Comparison of ENCODE assay signal across 21 mouse cellular contexts in genomic region chr19:7190986-7191385, GRCm38 (mm10).
"Had no signal": no experiment of that assay in that cellular context is flagged by ENCODE, and none has a peak within 500 bp of the region (broad histone marks: within the 10 kb centered on the region; RNA-seq: fewer than 3 reads in every experiment).

No protein-coding gene starts in this region.

- ATAC-seq: midbrain, embryonic 15.5 days had no signal

- H3K27ac ChIP-seq: left cerebral cortex, adult 2 months; limb, embryonic 12.5 days; liver, embryonic 12.5 days; liver, embryonic 15.5 days; lung, embryonic 15.5 days; midbrain, embryonic 15.5 days; neural tube, embryonic 12.5 days; neural tube, embryonic 15.5 days; stomach, embryonic 15.5 days had no signal

- H3K4me3 ChIP-seq: left cerebral cortex, adult 2 months; limb, embryonic 12.5 days; liver, embryonic 12.5 days; liver, embryonic 15.5 days; lung, embryonic 15.5 days; megakaryocyte, embryonic 14.5 days; midbrain, embryonic 15.5 days; neural tube, embryonic 12.5 days; neural tube, embryonic 15.5 days; stomach, embryonic 15.5 days had no signal

- H3K36me3 ChIP-seq: limb, embryonic 12.5 days; liver, embryonic 12.5 days; liver, embryonic 15.5 days; lung, embryonic 15.5 days; midbrain, embryonic 15.5 days; neural tube, embryonic 12.5 days; neural tube, embryonic 15.5 days; stomach, embryonic 15.5 days had no signal

- H3K27me3 ChIP-seq: stomach, embryonic 15.5 days had no signal

- H3K9ac ChIP-seq: limb, embryonic 12.5 days; liver, embryonic 12.5 days; liver, embryonic 15.5 days; lung, embryonic 15.5 days; midbrain, embryonic 15.5 days; neural tube, embryonic 12.5 days; neural tube, embryonic 15.5 days; stomach, embryonic 15.5 days had no signal

- H3K4me2 ChIP-seq: limb, embryonic 12.5 days; liver, embryonic 12.5 days; liver, embryonic 15.5 days; lung, embryonic 15.5 days; midbrain, embryonic 11.5 days; midbrain, embryonic 15.5 days; neural tube, embryonic 12.5 days; neural tube, embryonic 15.5 days; stomach, embryonic 15.5 days had no signal

- H3K9me3 ChIP-seq: limb, embryonic 12.5 days; liver, embryonic 12.5 days; liver, embryonic 15.5 days; lung, embryonic 15.5 days; megakaryocyte, embryonic 14.5 days; midbrain, embryonic 15.5 days; neural tube, embryonic 12.5 days; neural tube, embryonic 15.5 days; stomach, embryonic 15.5 days had no signal

- DNase-seq: layer of hippocampus, postnatal 36 days; liver; lung, adult 18-20 months; lung, postnatal 10 days; lung, postnatal 36 days; right cerebral cortex, adult 18-20 months; right cerebral cortex, postnatal 14 days; right cerebral cortex, postnatal 4 days; spleen, adult 18-20 months; thymus, postnatal 25 days had no signal
